Mouse (Mus musculus): Measurements from ENCODE around the gene Stpg3. TPM values are rescaled to one million over a fixed set of nuclear protein-coding genes. Genes with fewer than 3 reads are reported as not detected.

Gene Stpg3
- total and polyA plus RNA-seq, 3 experiments, result 0.07 TPM; not detected in 2

DNA sequence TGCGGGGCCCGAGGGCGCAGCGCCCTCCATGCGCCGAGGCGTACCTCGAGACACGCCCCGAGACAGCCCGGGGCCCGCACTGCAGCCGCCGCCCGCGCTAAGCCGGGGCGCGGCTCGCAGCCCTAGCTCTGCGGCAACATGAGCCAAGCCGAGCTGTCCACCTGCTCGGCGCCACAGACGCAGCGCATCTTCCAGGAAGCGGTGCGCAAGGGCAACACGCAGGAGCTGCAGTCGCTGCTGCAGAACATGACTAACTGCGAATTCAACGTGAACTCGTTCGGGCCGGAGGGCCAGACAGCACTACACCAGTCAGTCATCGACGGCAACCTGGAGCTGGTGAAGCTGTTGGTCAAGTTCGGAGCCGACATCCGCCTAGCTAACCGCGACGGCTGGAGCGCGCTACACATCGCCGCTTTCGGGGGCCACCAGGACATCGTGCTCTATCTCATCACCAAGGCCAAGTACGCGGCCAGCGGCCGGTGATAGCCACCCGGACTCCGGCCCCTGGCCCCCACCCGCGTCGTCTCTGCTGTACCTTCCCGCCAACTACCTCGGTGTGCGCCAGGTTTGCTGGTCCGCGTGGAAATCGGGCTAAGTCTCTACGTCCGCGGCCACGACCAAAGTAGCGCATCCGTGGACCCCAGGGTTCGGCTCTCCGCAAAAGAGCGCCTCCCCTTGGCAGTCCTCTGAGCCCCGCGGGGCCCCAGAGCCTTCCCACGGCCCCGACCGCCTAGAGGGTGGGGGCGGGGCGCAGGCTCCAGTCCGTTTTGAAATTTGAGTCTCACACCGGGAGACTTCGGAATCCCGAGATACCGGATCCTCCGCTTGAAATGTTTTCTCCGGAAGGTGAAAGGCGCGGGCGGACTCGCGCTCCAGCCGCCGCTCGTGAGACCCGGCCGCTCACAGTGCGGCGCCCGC lies 33.2 kb downstream of the Stpg3 start (continued):
- TF ChIP-seq TAL1 (IDR thresholded peaks at IDR 0.05; ENCODE audit: low read length), result no peak
- no peak; the same call in 1 of the 2 replicates for TF ChIP-seq NELFE (IDR thresholded peaks at IDR 0.05; ENCODE audit: low read depth, low read length)
- TF ChIP-seq POLR2AphosphoS2 (IDR thresholded peaks at IDR 0.05; ENCODE audit: low read length), result no peak; the same call in 1 of the 2 replicates
- no peak for TF ChIP-seq GATA1 (IDR thresholded peaks at IDR 0.05; ENCODE audit: low read depth, low read length)
- TF ChIP-seq E2F4 (IDR thresholded peaks at IDR 0.05; ENCODE audit: borderline replicate concordance, low read depth, low read length), result no peak

DNA sequence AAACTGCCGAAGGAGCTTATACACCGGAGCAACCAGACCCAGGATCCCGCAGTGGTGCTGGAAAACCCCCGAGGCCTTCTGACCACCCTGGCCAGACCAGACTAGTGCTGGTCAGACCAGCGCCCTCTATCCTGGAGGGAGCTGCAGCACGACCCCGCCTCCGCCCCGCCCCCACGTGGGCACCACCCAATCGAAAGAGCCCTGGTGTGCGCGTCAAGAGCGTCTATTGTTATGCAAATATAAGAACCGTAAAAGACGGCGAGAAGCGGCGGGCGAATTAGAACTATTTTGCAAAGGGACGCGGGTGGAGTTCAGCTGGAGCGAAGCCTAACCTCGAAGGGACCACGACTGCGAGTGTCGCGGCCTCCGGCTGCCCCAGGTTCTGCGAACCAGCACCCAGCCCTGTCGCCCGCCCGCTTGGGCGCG lies 33.9 kb downstream of the Stpg3 start, which contains the start of gene Nrarp:
Gene Nrarp (plus strand): TSS at position 281 of the 426 bp plus-strand sequence.
- Histone ChIP-seq H3K9ac (ENCODE audit: control insufficient read depth, low read depth, low read length, poor library complexity, severe bottlenecking) (peak within 1 kb of the TSS; percentile 90), H3K4me3 (ENCODE audit: control insufficient read depth in 1 of 2, insufficient read depth in 1 of 2, low read depth in 2 of 2, low read length in 2 of 2) (peak within 1 kb of the TSS; percentile 59 to 99), H3K4me1 (ENCODE audit: control insufficient read depth in 1 of 2, insufficient read depth in 2 of 2, low read length in 2 of 2) (peaks cover 3 to 8% of the 10 kb centered on the region in 2 experiments; a peak in 2 of 4 replicates), H3K9me3 (replicated peaks; ENCODE audit: insufficient read depth, low read length) (no peaks in the 10 kb centered on the region), H3K27ac (ENCODE audit: control insufficient read depth, low read depth, low read length) (peak within 1 kb of the TSS; percentile 85), H3K79me2 (ENCODE audit: control insufficient read depth, insufficient read depth, low read length, poor library complexity) (peaks cover 8% of the 10 kb centered on the region), H3K36me3 (ENCODE audit: control insufficient read depth in 1 of 2, insufficient read depth in 2 of 2, low read length in 2 of 2) (peaks cover 0 to 6% of the 10 kb centered on the region in 2 experiments; a peak in 2 of 4 replicates), H3K27me3 (ENCODE audit: control insufficient read depth in 1 of 2, insufficient read depth in 2 of 2, low read length in 2 of 2) (no peaks in the 10 kb centered on the region)
- peak; percentile 95 for DNase-seq (ENCODE audit: low read depth, low spot score)
- TF ChIP-seq CTCF (IDR thresholded peaks at IDR 0.05 in 2 of 3, conservative IDR thresholded peaks at IDR 0.05 in 1 of 3; ENCODE audit: control insufficient read depth in 1 of 3, insufficient read depth in 1 of 3, low read depth in 2 of 3, low read length in 3 of 3, poor library complexity in 1 of 3, severe bottlenecking in 1 of 3) (peak; percentile 10 to 62 (median 55); a peak in 5 of 6 replicates), ZMIZ1 (IDR thresholded peaks at IDR 0.05; ENCODE audit: low read depth, low read length) (peak; percentile 85), BHLHE40 (IDR thresholded peaks at IDR 0.05; ENCODE audit: borderline replicate concordance, low read depth, low read length) (0 out of 2 replicates have a peak, but pooled peaks have one; percentile 15), POLR2AphosphoS2 (IDR thresholded peaks at IDR 0.05; ENCODE audit: low read length) (peak; percentile 98), TCF12 (IDR thresholded peaks at IDR 0.05; ENCODE audit: low read depth, low read length) (peak; percentile 68), USF1 (IDR thresholded peaks at IDR 0.05; ENCODE audit: low read depth, low read length) (peak; percentile 88), HCFC1 (IDR thresholded peaks at IDR 0.05; ENCODE audit: low read depth, low read length) (peak; percentile 65; the same call in 1 of the 2 replicates), TBP (IDR thresholded peaks at IDR 0.05; ENCODE audit: low read depth, low read length) (peak; percentile 96), POLR2A (IDR thresholded peaks at IDR 0.05; ENCODE audit: control insufficient read depth in 1 of 2, insufficient read depth in 1 of 2, low read depth in 1 of 2, low read length in 2 of 2, poor library complexity in 1 of 2) (peak; percentile 68 to 99; a peak in 3 of 4 replicates), CHD2 (IDR thresholded peaks at IDR 0.05; ENCODE audit: low read length) (no peak), SIN3A (IDR thresholded peaks at IDR 0.05; ENCODE audit: low read length) (no peak; the same call in 1 of the 2 replicates), MXI1 (IDR thresholded peaks at IDR 0.05; ENCODE audit: low read depth, low read length) (peak; percentile 68), ZNF384 (IDR thresholded peaks at IDR 0.05; ENCODE audit: low read depth, low read length) (no peak), E2F4 (IDR thresholded peaks at IDR 0.05; ENCODE audit: borderline replicate concordance, low read depth, low read length) (no peak; the same call in 1 of the 2 replicates), USF2 (IDR thresholded peaks at IDR 0.05; ENCODE audit: borderline replicate concordance in 1 of 2, insufficient read depth in 1 of 2, low read depth in 1 of 2, low read length in 2 of 2) (0 out of 4 replicates have a peak, but pooled peaks of 1 of the 2 experiments have one; percentile 10), NELFE (IDR thresholded peaks at IDR 0.05; ENCODE audit: low read depth, low read length) (peak; percentile 98)
